Mouse (Mus musculus): ENCODE data around the gene Gorasp2. TPM values are rescaled to one million over a fixed set of nuclear protein-coding genes. Genes with fewer than 3 reads are reported as not detected.

Gene Gorasp2
- 10 to 100 TPM; 63.1 to 67.9 TPM for total RNA-seq (2023)

GRCm38 (mm10) chr2:70660887-70661714, at the start of gene Gorasp2:
Gene Gorasp2, plus strand, starts transcription at chr2:70661576.

GRCm38 (mm10) chr2:70661715-70662495, 529 bp downstream of the Gorasp2 start, which contains the start of gene Gm26558:
Gene Gm26558, minus strand, starts transcription at chr2:70662108.

Other genes starting within 250 kb of the Gorasp2 start
- gene Sp5, start 186.7 kb upstream of the Gorasp2 start, total RNA-seq (2023) = not detected
- not detected for gene Erich2, start 152.8 kb upstream of the Gorasp2 start, total RNA-seq (2023)
- 1 to 10 TPM in 1 of 2 experiments, under 1 TPM in 1; 0.71 to 1.3 TPM for gene Gad1, start 108.5 kb upstream of the Gorasp2 start, total RNA-seq (2023)
- gene Gm26558, start 532 bp downstream of the Gorasp2 start, total RNA-seq (2023) = not detected
- 100 to 1,000 TPM; 120 to 133 TPM for gene Tlk1, start 164.2 kb downstream of the Gorasp2 start, total RNA-seq (2023)

Data from T-cell, adult 66 days (primary cell).